Mouse (Mus musculus) limb, embryonic 15.5 days (tissue): ENCODE data around the gene Fam221b. TPM values are rescaled to one million over a fixed set of nuclear protein-coding genes. Genes with fewer than 3 reads are reported as not detected.
A peak's percentile ranks its signal among the peaks of the same experiment; 100 is the strongest.

Experiments used
- ATAC-seq: fragments of 200-750 bp; cut with Nextera tagmentation; 2 replicates; pipeline ENCODE4 v1.8.0; 2017; ENCODE audit warnings: low read depth, moderate TSS enrichment; ENCODE audit not compliant: insufficient number of reproducible peaks, low FRiP score, low TSS enrichment
- H3K27ac ChIP-seq: fragments of 300-500 bp; sonication (generic); 2 replicates; pipeline ENCODE4 v1.5.1; 2015; ENCODE audit warnings: moderate library complexity, mild to moderate bottlenecking, inconsistent platforms
- H3K27me3 ChIP-seq: fragments of 300-500 bp; sonication (generic); 2 replicates; pipeline ENCODE4 v1.6.1; 2015; ENCODE audit warnings: inconsistent platforms
- H3K36me3 ChIP-seq: fragments of 300-500 bp; sonication (generic); 2 replicates; pipeline ENCODE4 v1.6.1; 2015; ENCODE audit warnings: inconsistent platforms
- H3K4me1 ChIP-seq: fragments of 300-500 bp; sonication (generic); 2 replicates; pipeline ENCODE4 v1.6.1; 2015; ENCODE audit warnings: inconsistent platforms
- H3K4me2 ChIP-seq: fragments of 300-500 bp; sonication (generic); 2 replicates; pipeline ENCODE4 v1.6.1; 2015; ENCODE audit warnings: mild to moderate bottlenecking, inconsistent platforms
- H3K4me3 ChIP-seq: fragments of 300-500 bp; sonication (generic); 2 replicates; pipeline ENCODE4 v1.5.1; 2015; ENCODE audit warnings: mild to moderate bottlenecking, inconsistent platforms
- H3K9ac ChIP-seq: fragments of 300-500 bp; sonication (generic); 2 replicates; pipeline ENCODE4 v1.6.1; 2015; ENCODE audit warnings: inconsistent platforms
- H3K9me3 ChIP-seq: fragments of 300-500 bp; sonication (generic); 2 replicates; pipeline ENCODE4 v1.6.1; 2016; ENCODE audit warnings: inconsistent platforms
- WGBS: fragments of 180-500 bp; shearing (Covaris S2); methylation state at CpG from one replicate; pipeline ENCODE4 v1.1.7; 2015; 5-methylcytosine and 5-hydroxymethylcytosine counted together
- polyA plus RNA-seq: library from polyadenylated mRNA; unstranded; fragments of >200 nt; fragmentation: Nextera tagmentation; extraction: Ambion mirVana; gene quantifications from 2 replicates; pipeline ENCODE4 v1.2.1, GENCODE M21; 2015

Fam221b gene
- polyA plus RNA-seq, 1 experiment from 2014 or later, result 2.9 TPM

- Histone ChIP-seq H3K4me2 (peak within 1 kb of the TSS; percentile 76), H3K27ac (peak within 1 kb of the TSS; percentile 88), H3K4me1 (peaks cover 9% of the 10 kb centered on the region), H3K27me3 (peaks cover 14% of the 10 kb centered on the region), H3K9ac (peak within 1 kb of the TSS; percentile 82), H3K9me3 (no peaks in the 10 kb centered on the region), H3K4me3 (peak within 1 kb of the TSS; percentile 85), H3K36me3 (no peaks in the 10 kb centered on the region)
- under 1% methylated on average over 34 of the region's 34 CpGs for WGBS
- peak; percentile 94 for ATAC-seq
Measured at GRCm38 (mm10) chr4:43656339-43657109, 12.4 kb downstream of the Fam221b start, which contains the start of gene Hint2. Hint2 (minus strand) TSS chr4:43656466.

DNA sequence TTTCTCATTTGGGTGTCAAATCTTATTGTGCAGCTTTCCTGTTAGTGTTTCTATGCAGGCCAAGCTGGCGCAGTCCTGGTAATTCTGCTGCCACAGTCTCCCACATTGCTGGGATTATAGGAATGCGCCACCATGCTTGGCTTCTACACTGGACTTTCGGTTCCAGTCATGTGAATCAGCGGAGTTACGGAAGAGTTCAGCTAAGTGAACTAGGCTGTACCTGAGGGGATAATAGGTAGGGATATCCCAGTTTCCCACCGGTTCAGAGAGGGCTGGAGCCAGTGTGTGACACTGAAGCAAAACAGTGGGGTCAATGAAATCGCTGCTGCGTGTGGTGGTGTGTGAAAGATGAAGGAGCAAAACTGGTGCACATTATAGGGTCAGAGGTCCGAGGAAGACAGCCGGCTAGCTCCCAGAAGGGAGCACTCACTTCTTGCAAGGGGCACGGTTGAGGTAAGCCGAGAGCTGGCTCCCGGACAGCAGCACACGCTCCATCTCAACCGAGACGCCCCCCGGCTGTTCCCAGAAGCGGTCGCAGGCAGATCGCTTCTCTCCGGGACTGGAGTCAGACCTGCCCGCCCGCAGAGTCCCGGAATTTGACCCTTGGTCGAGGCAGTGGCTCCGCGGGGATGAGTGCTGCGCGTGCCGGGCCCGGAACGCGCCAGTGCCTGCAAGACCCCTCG, 13.1 kb downstream of the Fam221b start:
- Histone ChIP-seq H3K4me3 (peak overlapping the region; percentile 85), H3K4me2 (peak overlapping the region; percentile 76), H3K27ac (peak overlapping the region; percentile 88), H3K4me1 (peaks cover 9% of the 10 kb centered on the region), H3K9ac (peak overlapping the region; percentile 82), H3K9me3 (no peaks in the 10 kb centered on the region), H3K36me3 (peaks cover 3% of the 10 kb centered on the region), H3K27me3 (peaks cover 7% of the 10 kb centered on the region; the same call in 1 of the 2 replicates)
- 5% methylated on average over 34 of the region's 34 CpGs for WGBS
- ATAC-seq, result 0 out of 2 replicates have a peak, but pooled peaks have one; percentile 5

GRCm38 (mm10) chr4:43653161-43654015, 15.6 kb downstream of the Fam221b start, which contains the start of gene Spag8:
Spag8 (minus strand) TSS chr4:43653594.
- 29% methylated on average over 24 of the region's 24 CpGs for WGBS
- H3K4me3 ChIP-seq, result peak within 1 kb of the TSS; percentile 8; the same call in 1 of the 2 replicates
- H3K4me1 ChIP-seq, result peaks cover 9% of the 10 kb centered on the region
- ATAC-seq, result no peak
- H3K4me2 ChIP-seq, result peak within 1 kb of the TSS; percentile 31
- H3K36me3 ChIP-seq, result peaks cover 26% of the 10 kb centered on the region
- peaks cover 6% of the 10 kb centered on the region; the same call in 1 of the 2 replicates for H3K9me3 ChIP-seq
- no peaks in the 10 kb centered on the region for H3K27me3 ChIP-seq
- no peak within 1 kb of the TSS for H3K27ac ChIP-seq
- H3K9ac ChIP-seq, result no peak within 1 kb of the TSS

GRCm38 (mm10) chr4:43652726-43653125, 16.2 kb downstream of the Fam221b start:
- peaks cover 9% of the 10 kb centered on the region for H3K4me1 ChIP-seq
- H3K4me2 ChIP-seq, result 0 out of 2 replicates have a peak overlapping the region, but pooled peaks have one; percentile 31
- no peaks in the 10 kb centered on the region for H3K27me3 ChIP-seq
- peaks cover 33% of the 10 kb centered on the region for H3K36me3 ChIP-seq
- H3K27ac ChIP-seq, result no peak overlapping the region
- WGBS, result 88% methylated on average over 4 of the region's 4 CpGs
- no peak for ATAC-seq
- H3K4me3 ChIP-seq, result no peak overlapping the region
- no peak overlapping the region for H3K9ac ChIP-seq
- H3K9me3 ChIP-seq, result peaks cover 6% of the 10 kb centered on the region; the same call in 1 of the 2 replicates

DNA sequence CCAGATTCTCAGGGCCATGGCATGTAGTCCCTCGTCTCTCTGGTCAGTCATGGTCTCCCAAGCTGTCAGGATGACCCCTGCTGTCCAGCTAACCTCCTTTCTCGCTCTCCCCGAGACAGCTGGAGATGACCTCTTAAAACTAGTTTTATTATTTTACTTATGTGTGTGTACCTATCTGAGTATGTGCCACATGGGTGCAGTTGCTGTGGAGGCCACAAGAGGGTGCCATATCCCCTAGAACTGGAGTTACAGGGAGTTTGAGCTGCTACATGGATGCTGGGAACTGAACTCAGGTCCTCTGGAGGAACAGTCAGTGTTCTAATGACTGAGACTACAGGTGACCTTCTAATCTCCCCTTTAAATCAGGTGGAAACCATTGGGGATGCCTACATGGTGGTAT, 19.2 kb downstream of the Fam221b start:
- Histone ChIP-seq H3K4me3 (no peak overlapping the region), H3K27me3 (no peaks in the 10 kb centered on the region), H3K9ac (no peak overlapping the region), H3K9me3 (peaks cover 6% of the 10 kb centered on the region; the same call in 1 of the 2 replicates), H3K4me1 (no peaks in the 10 kb centered on the region; the same call in 1 of the 2 replicates), H3K36me3 (peaks cover 60% of the 10 kb centered on the region), H3K4me2 (no peak overlapping the region), H3K27ac (no peak overlapping the region)
- 96% methylated on average over 3 of the region's 3 CpGs for WGBS
- ATAC-seq, result no peak

DNA sequence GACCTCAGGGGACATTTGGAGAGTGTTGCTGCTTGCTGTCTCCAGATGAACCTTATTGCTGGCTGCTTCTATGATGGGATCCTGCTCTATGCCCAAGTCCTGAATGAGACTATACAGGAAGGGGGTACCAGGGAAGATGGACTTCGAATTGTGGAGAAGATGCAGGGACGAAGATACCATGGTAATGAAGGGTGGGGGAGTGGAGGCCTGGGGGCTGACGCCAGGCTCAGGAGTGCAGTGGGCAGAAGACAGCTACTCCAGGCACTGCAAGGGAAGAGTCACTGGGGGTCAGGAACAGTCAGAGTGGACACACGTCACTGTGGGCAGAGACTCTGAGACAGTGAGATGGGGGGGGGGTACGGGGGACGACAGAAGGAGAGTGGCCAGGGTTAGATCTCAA, 28.5 kb downstream of the Fam221b start:
- no peak overlapping the region for H3K4me2 ChIP-seq
- ATAC-seq, result no peak
- H3K9me3 ChIP-seq, result no peaks in the 10 kb centered on the region
- H3K9ac ChIP-seq, result no peak overlapping the region
- peaks cover 39% of the 10 kb centered on the region for H3K36me3 ChIP-seq
- no peaks in the 10 kb centered on the region for H3K27me3 ChIP-seq
- no peak overlapping the region for H3K27ac ChIP-seq
- peaks cover 7% of the 10 kb centered on the region for H3K4me1 ChIP-seq
- H3K4me3 ChIP-seq, result no peak overlapping the region
- WGBS, result 87% methylated on average over 6 of the region's 6 CpGs

- ATAC-seq, result no peak
Measured at GRCm38 (mm10) chr4:43640076-43640475, 28.9 kb downstream of the Fam221b start.

DNA sequence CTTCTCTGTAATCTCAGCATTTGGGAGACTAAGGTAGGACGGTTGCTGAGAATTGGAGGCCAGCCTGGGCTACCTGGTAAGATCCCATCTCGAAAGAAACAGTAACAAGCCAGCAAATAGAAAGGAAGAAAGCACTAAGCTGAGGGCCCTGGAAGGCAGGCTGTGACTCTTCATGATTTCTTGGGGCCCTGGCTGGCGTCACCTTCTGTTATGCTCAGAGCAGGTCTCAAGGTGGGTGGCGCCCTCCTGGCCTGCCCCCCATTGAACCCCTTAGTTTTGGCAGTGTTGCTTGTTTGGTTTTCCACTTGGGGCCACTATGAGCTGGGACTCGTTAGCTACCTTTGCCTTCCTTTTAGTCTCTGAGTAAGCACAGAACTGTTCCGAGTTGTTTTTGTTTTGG, 32.2 kb downstream of the Fam221b start:
- no peak overlapping the region for H3K9ac ChIP-seq
- no peak overlapping the region for H3K4me2 ChIP-seq
- H3K9me3 ChIP-seq, result no peaks in the 10 kb centered on the region
- peaks cover 9% of the 10 kb centered on the region for H3K36me3 ChIP-seq
- no peak overlapping the region for H3K4me3 ChIP-seq
- H3K4me1 ChIP-seq, result peaks cover 37% of the 10 kb centered on the region
- no peak for ATAC-seq
- no peaks in the 10 kb centered on the region for H3K27me3 ChIP-seq
- H3K27ac ChIP-seq, result no peak overlapping the region
- WGBS, result 66% methylated on average over 6 of the region's 6 CpGs

More at GRCm38 (mm10) chr4:43640076-43640475, 28.9 kb downstream of the Fam221b start:
- no peaks in the 10 kb centered on the region for H3K27me3 ChIP-seq
- no peak overlapping the region for H3K4me2 ChIP-seq
- WGBS, result 66% methylated on average over 9 of the region's 9 CpGs
- H3K4me3 ChIP-seq, result no peak overlapping the region
- H3K9ac ChIP-seq, result no peak overlapping the region
- no peak overlapping the region for H3K27ac ChIP-seq
- H3K36me3 ChIP-seq, result peaks cover 36% of the 10 kb centered on the region
- H3K9me3 ChIP-seq, result no peaks in the 10 kb centered on the region
- peaks cover 9% of the 10 kb centered on the region for H3K4me1 ChIP-seq

DNA sequence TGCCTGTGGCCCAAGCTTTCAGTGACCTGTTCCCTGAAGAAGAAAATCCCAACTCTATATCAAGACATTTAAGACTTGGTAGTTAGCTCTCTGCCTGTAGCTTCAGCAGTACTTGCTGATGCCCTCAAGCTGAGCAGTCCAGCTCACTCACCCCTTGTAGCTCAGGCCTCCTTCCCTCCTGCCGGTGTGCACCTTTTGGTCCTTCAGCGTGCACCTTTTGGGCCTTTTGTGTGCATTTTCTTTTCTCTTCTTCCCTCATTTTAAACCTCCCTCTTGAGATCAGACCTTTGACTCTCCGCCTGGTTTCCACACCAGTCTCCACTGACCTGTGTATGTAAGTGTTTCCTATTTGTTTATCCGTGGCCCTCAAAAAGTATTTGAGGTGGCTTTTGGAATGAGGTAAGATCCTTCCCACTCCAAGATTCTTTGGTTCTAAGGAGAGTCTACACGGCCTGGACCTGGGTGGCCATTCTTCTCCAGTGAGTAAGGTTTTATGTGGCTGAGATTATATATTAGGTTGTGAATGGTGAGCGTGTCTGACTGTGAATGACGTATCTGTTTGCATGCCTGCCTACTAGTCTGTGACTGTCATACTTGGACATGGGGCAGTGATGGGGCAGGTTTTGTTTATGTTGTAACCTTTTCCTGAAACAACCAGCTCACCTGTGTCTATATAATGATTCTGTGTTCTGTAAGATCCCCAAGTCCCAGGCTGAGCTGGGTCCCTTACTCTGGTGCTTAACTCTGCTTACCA, 34.1 kb downstream of the Fam221b start:
- H3K4me3 ChIP-seq, result no peak overlapping the region
- no peak overlapping the region for H3K9ac ChIP-seq
- no peaks in the 10 kb centered on the region for H3K36me3 ChIP-seq
- no peak for ATAC-seq
- H3K27me3 ChIP-seq, result no peaks in the 10 kb centered on the region
- H3K4me1 ChIP-seq, result peaks cover 51% of the 10 kb centered on the region
- H3K9me3 ChIP-seq, result no peaks in the 10 kb centered on the region
- 86% methylated on average over 7 of the region's 7 CpGs for WGBS
- H3K4me2 ChIP-seq, result no peak overlapping the region
- H3K27ac ChIP-seq, result no peak overlapping the region

DNA sequence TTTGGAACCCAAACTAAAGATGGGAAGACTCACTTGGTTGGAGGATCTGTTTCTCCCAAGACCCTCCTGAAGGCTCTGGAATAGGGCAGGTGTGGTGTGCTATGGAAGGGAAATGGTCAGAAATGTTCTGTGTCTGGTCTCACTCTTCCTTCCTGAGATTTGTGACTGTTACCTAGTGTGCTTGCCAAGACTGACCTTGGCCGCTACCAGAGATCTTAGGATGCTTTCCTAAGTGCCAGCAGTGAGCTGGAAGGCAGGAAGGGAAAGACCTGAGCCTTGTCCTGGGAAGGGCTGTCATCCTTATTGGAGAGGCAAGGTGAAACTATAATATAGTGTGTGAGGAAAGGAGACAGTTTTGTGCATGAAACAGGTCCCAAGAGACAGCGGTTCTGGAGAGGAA, 35.2 kb downstream of the Fam221b start:
- Histone ChIP-seq H3K4me3 (no peak overlapping the region), H3K9ac (no peak overlapping the region), H3K36me3 (no peaks in the 10 kb centered on the region), H3K27me3 (no peaks in the 10 kb centered on the region), H3K4me2 (peak overlapping the region; percentile 67; the same call in 1 of the 2 replicates), H3K9me3 (no peaks in the 10 kb centered on the region), H3K27ac (no peak overlapping the region), H3K4me1 (peaks cover 52% of the 10 kb centered on the region)
- 88% methylated on average over 2 of the region's 2 CpGs for WGBS
- no peak for ATAC-seq

GRCm38 (mm10) chr4:43633296-43633695, 35.6 kb downstream of the Fam221b start:
- Histone ChIP-seq H3K36me3 (no peaks in the 10 kb centered on the region), H3K27ac (no peak overlapping the region), H3K27me3 (no peaks in the 10 kb centered on the region), H3K4me2 (peak overlapping the region; percentile 67), H3K9me3 (no peaks in the 10 kb centered on the region), H3K4me3 (peak overlapping the region; percentile 66; the same call in 1 of the 2 replicates), H3K4me1 (peaks cover 52% of the 10 kb centered on the region), H3K9ac (no peak overlapping the region)
- ATAC-seq, result no peak
- WGBS, result 67% methylated on average over 8 of the region's 8 CpGs
